ENCODE assay signal across 16 mouse cellular contexts in genomic region chr1:178936976-178937375, GRCm38 (mm10).
"Had no signal": no experiment of that assay in that cellular context is flagged by ENCODE, and none has a peak within 500 bp of the region (broad histone marks: within the 10 kb centered on the region; RNA-seq: fewer than 3 reads in every experiment).

No protein-coding gene starts in this region.

- H3K4me1 ChIP-seq: intestine, embryonic 15.5 days had no signal

- H3K4me3 ChIP-seq: intestine, embryonic 15.5 days; neural tube, embryonic 12.5 days; neural tube, embryonic 15.5 days had no signal

- H3K27me3 ChIP-seq: intestine, embryonic 15.5 days; neural tube, embryonic 12.5 days; neural tube, embryonic 15.5 days had no signal

- H3K36me3 ChIP-seq: intestine, embryonic 15.5 days had no signal

- H3K9ac ChIP-seq: intestine, embryonic 15.5 days; liver, embryonic 14.5 days; neural tube, embryonic 12.5 days; neural tube, embryonic 15.5 days had no signal

- H3K9me3 ChIP-seq: intestine, embryonic 15.5 days; neural tube, embryonic 12.5 days; neural tube, embryonic 15.5 days had no signal

- H3K4me2 ChIP-seq: intestine, embryonic 15.5 days; midbrain, embryonic 11.5 days; neural tube, embryonic 12.5 days; neural tube, embryonic 15.5 days had no signal

- ATAC-seq: intestine, embryonic 15.5 days had no signal

- DNase-seq: left cerebral cortex, postnatal 4 days; lung, adult 18-20 months; lung, postnatal 36 days; midbrain, embryonic 14.5 days; right cerebral cortex, adult 18-20 months; right cerebral cortex, postnatal 14 days; right cerebral cortex, postnatal 4 days; thymus, adult 2 months; thymus, postnatal 14 days; thymus, postnatal 4 days had no signal

- H3K27ac ChIP-seq: intestine, embryonic 15.5 days; liver, embryonic 14.5 days; neural tube, embryonic 12.5 days; neural tube, embryonic 15.5 days; stomach, postnatal 0 days had no signal
